Mouse (Mus musculus) cerebellum, postnatal 10 days (tissue): ENCODE results near the gene Cd244a.
A peak's percentile ranks its signal among the peaks of the same experiment; 100 is the strongest.

Source experiments
- DNase-seq, 2 experiments: peaks; one replicate each; pipeline ENCODE4 v3.0.0; 2021; ENCODE audit warnings: mixed read lengths in 2 of 2

Gene Cd244a

DNA sequence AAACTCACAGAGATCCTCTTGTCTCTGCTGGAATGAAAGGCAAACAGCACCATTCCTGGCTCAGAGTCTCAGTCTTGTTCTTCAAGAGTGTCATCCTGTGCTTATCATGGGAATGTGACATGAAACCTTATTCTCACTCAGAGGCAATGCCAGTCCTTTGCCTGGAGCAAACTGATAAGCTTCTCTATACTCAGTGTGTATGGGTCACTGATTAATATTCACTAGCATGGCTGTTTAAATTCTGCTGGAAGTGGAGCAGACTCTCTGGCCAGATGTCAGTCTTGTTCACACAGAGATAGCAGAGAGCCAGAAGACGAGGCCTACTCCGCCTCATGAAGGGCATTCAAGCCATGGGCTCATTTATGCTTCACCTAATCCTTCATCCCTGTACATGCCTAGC is 25.6 kb downstream of the Cd244a start:
- no peak for DNase-seq

DNA sequence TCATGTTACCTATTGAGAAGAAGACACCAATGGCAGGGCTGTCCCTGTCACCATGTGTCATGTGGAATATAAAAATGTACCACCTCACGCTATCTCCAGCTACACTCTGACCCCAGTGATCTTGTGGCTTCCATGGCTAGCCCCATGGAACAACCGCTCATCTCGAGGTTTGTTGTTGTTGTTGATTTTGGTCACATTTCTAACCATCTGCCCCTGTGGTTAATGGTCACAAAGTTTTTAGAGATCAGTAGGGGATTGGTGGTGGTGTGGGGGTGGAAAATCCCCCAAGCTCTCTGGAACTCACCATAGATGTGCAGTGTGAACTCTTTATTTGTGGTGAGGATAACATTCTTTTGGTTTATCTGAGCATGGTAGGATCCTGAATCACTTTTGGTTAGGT is 45.7 kb downstream of the Cd244a start:
- DNase-seq: no peak

DNA sequence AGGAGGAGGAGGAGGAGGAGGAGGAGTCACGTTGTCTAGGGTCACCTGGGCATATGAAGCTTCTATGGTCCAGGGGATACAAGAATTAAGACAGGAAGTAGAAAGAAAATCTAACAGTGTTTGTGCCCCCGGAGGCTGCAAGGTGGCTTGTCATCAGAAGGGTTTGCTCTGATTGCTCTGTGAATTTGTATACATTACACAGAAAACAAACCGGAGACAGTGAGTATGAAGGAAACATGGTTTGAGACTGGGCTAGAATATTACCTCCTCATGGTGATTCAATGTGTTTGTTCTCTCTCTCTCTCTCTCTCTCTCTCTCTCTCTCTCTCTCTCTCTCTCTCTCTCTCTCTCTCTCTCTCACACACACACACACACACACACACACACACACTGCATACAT is 47.7 kb downstream of the Cd244a start:
- no peak for DNase-seq

DNA sequence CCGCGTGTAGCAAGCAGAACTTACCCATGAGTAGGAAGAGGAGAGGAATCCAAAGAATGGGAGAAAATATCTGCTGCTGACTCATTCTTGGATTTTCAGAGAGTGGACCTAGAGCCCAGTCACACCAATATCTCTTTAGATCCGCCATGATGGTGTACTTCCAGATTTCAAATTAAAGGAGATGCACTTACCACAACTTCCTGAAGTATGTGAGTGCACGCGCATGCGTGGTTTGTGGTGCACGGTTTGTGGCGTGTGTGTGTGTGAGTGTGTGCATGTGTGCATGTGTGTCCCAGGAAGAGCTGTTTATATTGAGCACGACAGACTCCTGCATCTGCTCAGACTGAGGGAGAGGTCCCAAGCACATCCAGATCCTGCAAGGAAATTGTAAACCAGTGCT is 48.2 kb downstream of the Cd244a start, which contains the start of gene Ly9:
Gene Ly9, minus strand, starts transcription at position 235 of the 400 bp plus-strand sequence.
- no peak for DNase-seq

DNA sequence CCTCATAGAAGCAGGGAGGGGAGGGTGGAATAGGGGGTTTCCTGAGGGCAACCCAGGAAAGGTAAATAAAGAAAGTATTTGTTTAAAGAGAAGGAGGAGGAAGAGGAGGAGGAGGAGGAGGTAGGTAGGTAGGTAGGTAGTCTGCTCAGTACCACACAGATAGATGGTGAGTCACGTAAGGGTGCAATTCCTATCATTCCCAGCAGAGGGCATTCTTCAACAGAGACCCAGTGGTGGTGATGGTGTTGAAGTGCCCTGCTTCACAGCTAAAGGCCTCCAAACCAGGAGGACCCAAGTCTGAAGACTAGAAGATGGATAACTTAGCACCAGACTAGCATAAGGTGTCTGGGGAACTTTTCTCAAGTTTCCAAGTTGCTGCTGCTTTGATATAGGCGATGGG is 51.0 kb downstream of the Cd244a start:
- peak; percentile 16 to 19 for DNase-seq

DNA sequence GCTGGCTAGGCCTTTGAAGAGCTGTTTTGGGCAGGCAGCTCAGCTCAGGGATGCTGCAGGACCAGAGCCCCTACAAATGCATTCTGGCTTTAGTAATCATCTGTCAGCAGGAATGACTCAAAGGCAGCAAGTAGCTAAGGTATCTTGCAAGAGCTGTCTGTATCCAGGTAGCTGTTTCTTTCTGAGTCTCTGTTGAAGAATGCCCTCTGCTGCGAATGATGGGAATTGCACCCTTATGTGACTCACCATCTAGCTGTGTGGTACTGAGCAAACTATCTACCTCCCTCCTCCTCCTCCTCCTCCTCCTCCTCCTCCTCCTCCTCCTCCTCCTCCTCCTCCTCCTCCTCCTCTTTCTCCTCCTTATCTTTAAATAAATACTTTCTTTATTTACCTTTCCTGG is 51.8 kb downstream of the Cd244a start:
- DNase-seq: peak; percentile 30 to 36

DNA sequence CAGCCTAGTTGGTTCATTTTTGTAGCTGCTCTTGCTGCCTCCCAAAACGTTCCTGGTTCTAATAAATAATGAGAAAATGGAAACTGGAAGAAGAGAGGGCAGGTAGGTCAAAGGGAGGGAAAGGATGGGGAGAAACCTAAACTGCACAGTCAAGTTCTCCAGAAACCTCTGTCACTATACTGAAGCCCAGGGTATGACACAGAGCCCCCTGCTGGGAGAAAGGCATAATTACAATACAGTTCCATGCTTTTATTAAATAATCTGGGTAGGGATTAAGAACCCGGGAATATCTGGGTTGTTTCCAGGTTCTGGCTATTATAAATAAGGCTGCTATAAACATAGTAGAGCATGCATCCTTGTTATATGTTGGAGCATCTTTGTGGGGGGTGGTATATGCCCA is 55.0 kb downstream of the Cd244a start:
- peak; percentile 13 to 40 for DNase-seq

DNA sequence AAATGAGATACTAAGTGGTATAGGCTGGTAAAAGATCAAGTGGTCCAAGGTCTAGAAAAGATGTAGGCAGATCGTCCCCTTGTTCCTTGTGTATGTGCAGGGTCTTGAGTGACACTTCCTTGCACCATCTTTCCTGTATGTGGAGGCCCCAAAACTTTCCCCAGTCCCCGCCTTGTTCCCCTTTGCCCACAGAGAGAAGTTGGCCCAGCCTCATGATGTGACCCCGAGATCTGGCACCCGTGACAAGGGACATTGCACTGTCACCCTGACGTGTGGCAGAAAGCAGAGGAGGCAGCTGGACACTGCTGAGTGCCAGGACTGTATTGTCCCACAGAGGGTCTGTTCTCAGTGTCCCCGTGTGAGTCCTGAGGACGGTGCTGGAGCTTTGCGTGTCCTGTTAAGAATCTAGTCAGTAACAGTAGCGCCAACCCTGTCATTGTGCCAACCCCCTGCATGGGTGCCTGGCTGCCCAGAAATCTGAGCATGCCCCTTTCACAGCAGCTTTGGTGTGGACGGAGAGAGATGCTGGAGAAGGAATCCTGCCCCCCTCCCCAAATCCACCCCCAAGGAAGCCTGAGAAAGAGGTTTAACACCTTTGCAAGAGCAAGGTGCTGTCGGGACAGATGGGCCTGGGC is 58.0 kb downstream of the Cd244a start:
- peak; percentile 83 to 85 for DNase-seq

DNA sequence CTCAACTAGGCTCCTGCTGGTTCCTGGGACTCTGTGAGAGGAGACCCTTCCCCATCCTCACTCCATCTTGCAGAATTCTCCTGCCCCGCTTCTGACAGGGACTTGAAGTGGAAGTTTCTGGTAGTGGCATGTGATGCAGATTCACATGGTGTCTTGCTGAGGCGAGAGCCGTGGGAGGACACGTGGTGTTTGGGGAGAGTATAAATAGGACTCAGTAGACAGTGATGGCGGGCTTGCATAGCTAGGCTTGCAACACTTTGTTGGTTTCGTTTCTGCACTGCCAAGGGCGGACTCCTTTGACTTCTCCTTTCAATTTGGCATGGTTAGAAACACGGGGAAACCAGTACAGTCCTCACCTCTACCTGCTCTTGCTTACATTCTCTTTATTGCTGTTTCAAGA is 60.0 kb downstream of the Cd244a start:
- DNase-seq: no peak

DNA sequence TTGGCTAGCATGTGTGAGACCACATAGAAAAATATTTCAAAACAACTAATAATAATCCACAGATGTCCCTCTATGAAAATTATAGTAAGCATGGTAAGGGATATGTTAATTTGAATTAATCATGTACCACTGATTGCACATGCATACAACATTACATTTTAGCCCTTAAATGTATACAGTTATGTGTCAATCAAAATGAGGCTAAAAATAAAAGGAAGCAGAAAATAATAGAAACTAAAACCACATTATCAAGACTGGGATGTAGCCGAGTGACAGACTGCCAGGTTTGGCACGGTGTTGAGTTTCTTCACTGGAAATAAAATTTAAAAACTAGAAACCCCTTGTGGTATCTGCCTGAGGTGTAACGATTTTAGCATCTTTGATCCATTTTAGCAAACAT is 60.7 kb downstream of the Cd244a start:
- DNase-seq: no peak

DNA sequence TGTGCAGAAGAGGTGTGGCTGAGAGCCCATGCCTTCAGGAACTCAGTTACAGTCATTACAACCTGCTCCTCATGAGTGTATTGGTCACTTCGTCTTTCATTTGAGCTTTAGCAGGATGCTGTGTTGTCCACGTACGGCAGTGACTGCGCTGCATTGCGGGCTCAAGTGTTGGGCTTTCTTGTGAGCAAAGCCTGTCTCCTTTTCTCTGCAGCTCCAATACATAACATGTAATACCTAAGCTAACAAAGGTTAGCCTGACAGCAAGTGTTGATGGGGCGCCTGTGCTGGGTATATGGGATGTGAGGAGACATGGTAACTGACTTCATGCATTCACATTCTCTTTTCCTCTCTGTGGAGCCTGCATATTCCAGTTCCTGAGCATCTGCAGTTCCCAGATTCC is 61.1 kb downstream of the Cd244a start:
- DNase-seq: no peak

DNA sequence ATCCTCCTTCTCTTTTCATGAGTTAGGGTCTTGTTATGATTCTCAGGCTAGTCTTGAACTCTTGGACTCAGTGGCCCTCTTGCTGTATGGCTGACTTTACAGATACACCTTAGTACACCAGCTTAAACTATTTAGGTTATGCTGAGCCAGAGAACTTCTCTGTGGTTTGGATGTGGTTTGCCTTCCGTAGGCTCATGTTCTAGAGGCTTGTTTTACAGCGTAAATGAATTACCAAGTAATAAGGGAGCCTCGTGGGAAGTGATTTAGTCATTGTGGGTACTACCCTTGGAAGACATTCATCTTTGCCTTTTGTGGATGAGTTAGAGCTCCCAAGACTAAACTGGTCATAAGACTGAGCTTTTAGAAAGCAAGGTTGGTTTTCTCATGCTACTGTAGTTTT is 68.8 kb downstream of the Cd244a start:
- no peak for DNase-seq

DNA sequence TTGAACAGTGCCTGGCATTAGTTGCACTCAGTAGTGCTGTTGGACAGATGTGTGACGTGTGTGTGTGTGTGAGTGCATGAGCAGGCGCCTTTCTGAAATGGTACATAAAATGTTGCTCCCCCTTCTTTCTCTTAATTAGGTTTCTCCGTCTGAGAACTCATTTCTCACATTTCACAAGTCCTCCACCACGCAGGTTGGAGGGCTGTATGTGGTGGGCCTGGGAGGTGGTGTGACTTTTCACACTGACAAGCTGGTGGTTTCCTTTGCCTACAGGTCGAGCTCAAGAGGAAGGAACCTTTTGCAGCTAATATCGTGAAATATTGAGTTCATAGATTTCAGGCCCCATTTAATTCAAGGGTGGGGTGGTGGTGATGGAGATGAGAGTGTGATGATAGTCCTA is 70.2 kb downstream of the Cd244a start:
- no peak for DNase-seq

DNA sequence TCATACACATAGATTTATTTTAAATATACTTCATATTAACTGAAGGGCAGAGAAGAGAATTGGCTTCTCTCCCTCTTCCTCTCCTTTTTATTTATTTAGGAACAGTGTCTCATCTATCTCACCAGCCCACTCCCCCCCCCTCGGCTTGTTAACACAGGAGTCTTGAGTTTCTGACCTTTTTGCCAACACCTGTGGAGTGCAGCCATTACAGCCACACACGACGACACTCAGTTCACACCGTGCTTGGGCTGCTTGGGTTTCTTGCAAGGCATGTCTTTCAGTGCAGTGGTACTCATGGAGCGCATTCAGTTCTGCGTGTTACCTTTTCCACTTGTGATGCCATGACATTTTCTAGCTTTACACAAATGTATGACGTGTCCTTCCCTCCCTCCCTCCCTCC is 71.0 kb downstream of the Cd244a start:
- DNase-seq: no peak

DNA sequence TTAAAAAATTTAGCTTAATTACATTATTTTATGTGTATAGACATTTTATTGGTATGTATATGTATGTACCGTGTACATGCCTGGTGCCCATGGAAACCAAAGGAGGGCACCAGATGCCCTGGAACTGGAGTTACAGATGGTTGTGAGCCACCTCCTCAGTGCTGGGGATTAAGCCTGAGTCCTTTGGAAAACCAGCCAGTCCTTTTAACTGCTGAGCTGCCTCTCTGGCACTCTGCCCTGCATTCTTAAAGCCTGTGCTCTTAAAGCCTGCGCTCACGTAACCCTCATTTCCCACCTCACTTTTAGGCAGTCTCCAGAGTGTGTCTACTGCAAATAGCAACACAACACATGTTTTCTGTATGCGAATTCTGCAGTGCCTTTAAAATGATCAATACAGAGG is 71.9 kb downstream of the Cd244a start:
- DNase-seq: peak; percentile 16 to 21

DNA sequence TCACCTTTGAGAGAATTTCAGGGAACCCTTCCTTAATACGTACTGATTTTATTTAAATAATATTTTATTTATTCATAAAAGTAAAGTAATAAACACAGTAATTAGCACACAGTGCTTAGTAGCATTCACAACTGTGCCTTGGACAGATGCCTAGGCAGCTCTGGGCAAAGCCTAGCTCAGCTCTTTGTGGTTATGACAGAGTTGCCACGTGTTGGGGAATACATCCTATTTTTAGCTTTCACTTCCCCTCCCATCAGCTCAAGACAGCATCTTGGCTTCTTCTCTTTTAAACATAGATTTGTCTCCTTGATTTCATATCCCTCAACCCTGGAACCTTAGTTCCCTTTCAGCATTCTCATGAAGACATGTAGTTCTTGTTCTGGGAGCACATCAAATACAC is 72.5 kb downstream of the Cd244a start:
- DNase-seq: peak; percentile 12 to 19

DNA sequence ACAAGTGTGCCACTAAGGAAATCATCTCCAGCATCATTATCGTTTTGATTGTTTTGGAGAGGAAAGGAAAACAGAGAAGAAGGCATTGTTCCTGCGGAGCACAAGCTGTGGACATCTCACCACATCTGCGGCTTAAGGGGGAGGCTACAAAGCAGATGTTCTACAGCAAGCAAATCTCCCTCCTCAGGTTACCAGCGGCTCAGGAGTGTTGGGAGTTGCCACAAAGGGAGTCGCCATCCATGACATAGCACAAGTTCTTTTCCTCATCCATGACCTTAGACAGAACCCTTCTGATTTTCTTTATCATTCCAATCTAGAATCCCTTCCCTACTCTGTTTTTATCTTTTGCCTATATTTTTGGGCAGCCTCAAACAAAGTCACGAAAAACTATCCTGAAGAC is 76.7 kb downstream of the Cd244a start:
- DNase-seq: no peak

DNA sequence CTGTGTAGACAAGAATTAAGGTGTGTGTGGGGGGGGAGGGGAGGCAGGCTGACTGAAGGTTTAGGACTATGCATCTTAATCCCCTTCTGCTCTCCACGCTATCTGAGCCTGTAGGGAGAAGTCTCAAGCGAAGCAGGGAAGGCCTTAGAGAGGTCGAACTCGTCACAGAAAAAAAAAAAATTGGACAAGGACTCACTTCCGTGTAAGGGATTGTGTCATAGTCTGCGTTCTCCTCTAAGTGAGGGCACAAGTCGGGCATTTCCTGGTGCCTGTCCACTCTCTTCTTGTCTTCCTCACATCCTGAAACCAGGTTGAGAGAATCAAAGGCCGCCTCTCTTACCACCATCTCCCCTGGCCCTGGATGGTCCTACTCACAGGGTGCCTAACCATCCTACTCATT is 78.1 kb downstream of the Cd244a start:
- no peak for DNase-seq

DNA sequence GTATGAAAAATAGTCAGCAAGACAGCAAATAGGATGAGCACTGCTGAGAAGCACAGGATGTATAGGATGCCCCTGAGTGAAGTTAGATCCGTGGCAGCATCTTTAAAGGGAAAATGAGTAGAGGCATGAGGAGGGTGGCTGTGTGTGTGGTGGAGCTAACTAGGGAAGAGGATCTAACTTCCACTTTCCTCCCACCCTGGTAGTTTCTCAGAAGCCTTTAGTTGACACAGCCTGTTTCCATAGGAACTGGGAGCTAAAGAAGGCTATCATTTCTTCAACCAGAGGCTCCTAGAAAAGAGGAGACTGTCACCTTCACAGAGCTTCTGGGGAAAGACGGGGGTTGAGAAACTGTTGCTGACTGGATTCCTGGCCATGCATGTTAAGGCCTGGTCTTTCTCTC is 79.7 kb downstream of the Cd244a start:
- DNase-seq: no peak

DNA sequence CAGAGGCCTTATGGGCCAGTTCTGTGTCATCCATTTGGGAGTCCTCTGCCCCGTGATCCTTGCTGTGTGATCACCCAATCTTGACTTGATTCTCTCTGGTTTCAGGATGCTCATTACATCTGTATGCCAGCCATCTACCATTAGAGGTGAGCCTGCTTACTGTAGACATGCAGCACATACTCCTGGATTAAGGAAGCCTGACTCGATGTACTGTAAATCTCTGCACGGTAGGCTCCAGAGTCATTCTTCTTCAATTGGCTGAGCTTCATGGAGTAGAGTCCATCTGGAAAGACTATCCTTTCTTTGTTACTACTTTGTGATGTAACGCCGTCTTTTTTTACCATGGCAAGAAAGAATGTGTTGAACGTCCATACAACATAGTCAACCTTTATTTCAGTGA is 81.8 kb downstream of the Cd244a start:
- no peak for DNase-seq

DNA sequence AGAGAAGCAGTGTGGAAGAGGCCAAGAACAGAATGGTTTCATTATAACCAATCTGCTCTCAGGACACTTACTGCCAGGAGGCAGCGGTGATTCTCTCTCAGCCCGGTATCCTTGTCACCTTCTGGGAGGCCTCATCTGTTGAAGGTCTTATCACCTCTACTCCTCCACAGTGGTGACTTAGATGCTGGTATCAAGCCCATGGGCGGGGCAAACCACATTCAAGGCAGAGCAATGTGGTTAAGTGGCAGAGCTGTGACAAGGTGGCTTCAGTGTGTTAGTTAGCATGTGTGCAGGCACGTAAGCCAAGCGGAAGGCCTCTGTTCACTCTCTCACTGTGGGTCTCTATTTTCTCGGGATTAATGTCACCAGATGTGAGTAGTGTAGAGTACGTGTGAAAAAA is 84.6 kb downstream of the Cd244a start:
- no peak for DNase-seq

DNA sequence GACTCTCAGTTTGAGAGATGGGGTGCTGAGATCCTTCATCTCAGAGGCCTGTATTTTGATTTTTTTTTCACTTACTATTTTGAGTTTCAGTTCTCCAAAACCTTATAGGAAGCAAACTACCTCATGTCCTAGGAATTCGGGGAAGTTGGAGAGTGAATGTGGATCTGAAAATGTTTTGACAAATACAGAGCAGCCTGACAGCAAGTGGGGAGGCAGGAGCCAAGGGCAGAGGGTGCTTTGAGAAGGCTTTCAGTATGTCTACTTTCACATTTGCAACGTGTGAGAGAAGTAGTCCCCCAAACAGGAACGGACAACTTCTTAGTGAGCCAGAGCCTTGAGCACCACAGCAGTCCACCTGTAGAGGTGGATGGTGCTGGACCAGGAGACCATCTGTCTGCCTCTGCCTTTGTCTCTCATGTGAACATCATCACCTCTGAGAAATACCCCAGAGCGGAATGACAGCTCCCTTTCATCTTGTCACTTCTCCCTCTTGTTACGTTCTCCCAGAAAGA is 87.5 kb downstream of the Cd244a start:
- no peak for DNase-seq

DNA sequence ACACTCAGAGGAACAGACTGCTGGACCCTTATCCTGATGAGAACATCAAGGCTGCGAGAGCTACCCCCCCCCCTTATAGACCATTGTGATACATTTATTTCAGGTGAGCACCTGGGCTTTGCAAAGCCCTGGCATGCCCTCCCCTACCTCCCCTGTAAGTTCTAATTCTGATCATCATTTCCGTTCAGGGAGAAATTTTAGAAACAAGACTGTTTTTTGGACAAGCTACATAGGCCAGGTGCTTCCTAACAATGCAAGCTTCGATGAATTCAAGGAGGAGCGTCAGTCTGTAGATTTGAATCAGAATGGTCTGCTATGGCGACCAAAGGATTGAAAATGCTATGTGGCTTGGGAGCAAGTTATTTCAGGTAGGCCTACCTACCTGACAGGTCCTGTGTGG is 88.7 kb downstream of the Cd244a start:
- no peak for DNase-seq

DNA sequence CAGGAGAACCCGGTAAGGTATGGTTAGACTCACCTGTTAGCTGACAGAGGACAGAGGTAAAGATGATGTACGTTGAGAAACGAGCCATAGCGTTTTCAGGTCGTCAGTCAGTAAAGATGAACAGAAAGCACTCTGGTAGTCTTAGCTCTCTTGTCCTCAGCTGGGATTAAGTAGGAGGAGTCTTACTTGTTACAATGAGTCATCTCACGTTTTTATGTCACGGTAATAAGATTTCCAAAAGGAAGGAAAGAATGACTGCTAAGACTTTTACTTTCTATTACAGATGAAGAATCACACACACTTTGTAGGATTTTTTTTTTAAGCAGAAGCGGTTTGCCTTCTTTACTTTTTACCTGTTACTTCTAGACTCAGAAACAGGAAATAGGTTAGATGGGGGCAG is 89.8 kb downstream of the Cd244a start:
- no peak for DNase-seq

DNA sequence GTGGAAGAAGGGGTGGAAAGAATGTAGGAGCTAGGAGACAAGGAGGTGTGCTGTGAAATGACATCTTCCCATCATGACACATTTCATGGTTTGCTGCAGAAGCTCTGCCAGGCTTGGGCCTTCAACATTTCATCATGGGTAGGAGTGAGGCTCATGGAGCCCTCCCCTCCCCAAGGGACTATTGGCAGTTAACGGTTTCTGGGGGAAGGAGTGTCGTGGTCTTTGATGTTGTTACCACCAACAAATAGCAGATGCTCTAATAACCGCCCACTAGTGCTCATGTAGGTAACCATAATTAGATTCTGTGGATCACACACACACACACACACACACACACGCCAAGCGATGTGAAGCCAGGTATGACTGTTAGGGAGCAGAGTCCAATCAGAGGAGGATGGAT is 93.7 kb downstream of the Cd244a start, which contains the start of gene Slamf7:
Gene Slamf7, minus strand, starts transcription at position 302 of the 400 bp plus-strand sequence.
- DNase-seq: no peak
